Mouse (Mus musculus) heart, postnatal 0 days (tissue): ENCODE data around the gene Acrbp. TPM values are rescaled to one million over a fixed set of nuclear protein-coding genes. Genes with fewer than 3 reads are reported as not detected.
A peak's percentile ranks its signal among the peaks of the same experiment; 100 is the strongest.

ENCODE experiments used
- ATAC-seq: fragments of 200-750 bp; cut with Nextera tagmentation; 2 replicates; pipeline ENCODE4 v1.8.0; 2017; ENCODE audit warnings: low read depth, moderate number of reproducible peaks, moderate library complexity; ENCODE audit not compliant: insufficient read depth
- DNase-seq: peaks from one replicate; pipeline ENCODE4 v3.0.0-alpha.2; 2016; ENCODE audit warnings: low spot score
- H3K27ac ChIP-seq: fragments of 300-500 bp; sonication (generic); 2 replicates; pipeline ENCODE4 v1.5.1; 2014; ENCODE audit warnings: low read depth, mild to moderate bottlenecking
- H3K27me3 ChIP-seq: fragments of 300-500 bp; sonication (generic); 2 replicates; pipeline ENCODE4 v1.6.1; 2014; ENCODE audit warnings: low read length, mixed read lengths; ENCODE audit not compliant: control insufficient read depth, insufficient read depth
- H3K36me3 ChIP-seq: fragments of 300-500 bp; sonication (generic); replicated peaks from 2 replicates; pipeline ENCODE4 v1.6.1; 2014; ENCODE audit warnings: low read length, mixed read lengths; ENCODE audit not compliant: control insufficient read depth, insufficient read depth
- H3K4me1 ChIP-seq: fragments of 300-500 bp; sonication (generic); 2 replicates; pipeline ENCODE4 v1.6.1; 2014; ENCODE audit warnings: antibody characterized with exemption; ENCODE audit not compliant: control insufficient read depth, insufficient read depth
- H3K4me2 ChIP-seq: fragments of 300-500 bp; sonication (generic); 2 replicates; pipeline ENCODE4 v1.6.1; 2014; ENCODE audit warnings: low read depth, mild to moderate bottlenecking, low read length, moderate library complexity
- H3K4me3 ChIP-seq: fragments of 300-500 bp; sonication (generic); 2 replicates; pipeline ENCODE4 v1.5.1; 2014; ENCODE audit warnings: low read depth, low read length
- H3K9ac ChIP-seq: fragments of 300-500 bp; sonication (generic); replicated peaks from 2 replicates; pipeline ENCODE4 v1.6.1; 2014; ENCODE audit warnings: low read depth, low read length, mixed read lengths
- H3K9me3 ChIP-seq: fragments of 300-500 bp; sonication (generic); replicated peaks from 2 replicates; pipeline ENCODE4 v1.6.1; 2016; ENCODE audit warnings: low read length; ENCODE audit not compliant: control insufficient read depth
- CTCF ChIP-seq: IDR thresholded peaks from 2 replicates; pipeline ENCODE4 v1.5.1; 2016; ENCODE audit warnings: antibody characterized with exemption, control low read depth, low read depth
- EP300 ChIP-seq: IDR thresholded peaks from 2 replicates; pipeline ENCODE4 v1.6.1; 2016; ENCODE audit warnings: antibody characterized with exemption, low read depth
- WGBS: fragments of 180-500 bp; shearing (Covaris S2); extraction: QIAGEN DNeasy Blood & Tissue Kit; methylation state at CpG from one replicate; pipeline ENCODE4 v1.1.7; 2014; 5-methylcytosine and 5-hydroxymethylcytosine counted together
- polyA plus RNA-seq: library from polyadenylated mRNA; unstranded; fragments of >200 nt; fragmentation: Nextera tagmentation; extraction: Ambion mirVana; gene quantifications from 2 replicates; pipeline ENCODE4 v1.2.1, GENCODE M21; 2015
- total RNA-seq: library from RNA; depleted of rRNA; stranded (reverse); fragments of >200 nt; gene quantifications from 2 replicates; pipeline ENCODE4 v1.2.3, GENCODE M21; 2014; ENCODE audit warnings: low replicate concordance; rRNA removed

Gene Acrbp
- 2.6 and 6.0 TPM in 2 replicates for total RNA-seq
- polyA plus RNA-seq: 2.2 and 2.7 TPM in 2 replicates

- ATAC-seq (no peak), DNase-seq (no peak)
- Histone ChIP-seq H3K4me2 (no peak within 1 kb of the TSS), H3K36me3 (peaks cover 80% of the 10 kb centered on the region), H3K27ac (no peak within 1 kb of the TSS), H3K27me3 (no peaks in the 10 kb centered on the region), H3K9ac (no peak within 1 kb of the TSS), H3K9me3 (no peaks in the 10 kb centered on the region), H3K4me1 (no peaks in the 10 kb centered on the region), H3K4me3 (no peak within 1 kb of the TSS)
- TF ChIP-seq EP300: no peak
- no peak for TF ChIP-seq CTCF
- WGBS: 49% methylated on average over 20 of the region's 20 CpGs
These were observed at the start of gene Acrbp for GRCm38 (mm10) chr6:125049678-125050077. Gene Acrbp (plus strand): TSS chr6:125049689.

DNA sequence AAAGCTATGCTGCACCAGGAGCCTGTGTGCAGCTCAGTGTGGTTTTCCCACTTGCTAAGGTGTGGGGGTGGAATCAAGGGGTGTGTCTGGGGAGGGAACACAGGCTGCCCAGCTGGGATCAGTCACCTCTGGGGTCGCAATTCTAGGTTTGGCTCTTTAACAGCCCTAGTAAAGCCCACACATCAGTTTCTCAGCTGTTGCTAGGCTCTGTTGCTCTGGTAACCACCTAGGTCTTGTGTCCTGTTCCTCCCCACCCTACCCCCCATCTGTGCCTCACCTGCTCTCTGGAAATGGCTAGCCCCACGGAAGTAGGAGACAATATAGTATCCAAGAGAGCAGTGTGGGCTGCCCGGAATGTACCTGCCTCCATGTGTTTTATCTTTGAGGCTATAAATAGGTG lies 45.8 kb upstream of the Acrbp start:
- Histone ChIP-seq H3K4me2 (no peak overlapping the region), H3K9ac (no peak overlapping the region), H3K27ac (no peak overlapping the region), H3K36me3 (no peaks in the 10 kb centered on the region), H3K9me3 (no peaks in the 10 kb centered on the region), H3K27me3 (peaks cover 33% of the 10 kb centered on the region), H3K4me1 (peaks cover 17% of the 10 kb centered on the region), H3K4me3 (no peak overlapping the region)
- no peak for TF ChIP-seq CTCF
- TF ChIP-seq EP300: no peak
- ATAC-seq (no peak), DNase-seq (no peak)
- 14% methylated on average over 3 of the region's 3 CpGs for WGBS

GRCm38 (mm10) chr6:125005086-125005485 lies 44.4 kb upstream of the Acrbp start:
- DNase-seq (no peak), ATAC-seq (no peak)
- Histone ChIP-seq H3K4me3 (no peak overlapping the region), H3K27ac (no peak overlapping the region), H3K4me2 (no peak overlapping the region), H3K4me1 (peaks cover 20% of the 10 kb centered on the region), H3K27me3 (peaks cover 20% of the 10 kb centered on the region; the same call in 1 of the 2 replicates), H3K9me3 (no peaks in the 10 kb centered on the region), H3K9ac (no peak overlapping the region), H3K36me3 (no peaks in the 10 kb centered on the region)
- WGBS: 28% methylated on average over 3 of the region's 3 CpGs
- TF ChIP-seq CTCF (no peak), EP300 (no peak)

DNA sequence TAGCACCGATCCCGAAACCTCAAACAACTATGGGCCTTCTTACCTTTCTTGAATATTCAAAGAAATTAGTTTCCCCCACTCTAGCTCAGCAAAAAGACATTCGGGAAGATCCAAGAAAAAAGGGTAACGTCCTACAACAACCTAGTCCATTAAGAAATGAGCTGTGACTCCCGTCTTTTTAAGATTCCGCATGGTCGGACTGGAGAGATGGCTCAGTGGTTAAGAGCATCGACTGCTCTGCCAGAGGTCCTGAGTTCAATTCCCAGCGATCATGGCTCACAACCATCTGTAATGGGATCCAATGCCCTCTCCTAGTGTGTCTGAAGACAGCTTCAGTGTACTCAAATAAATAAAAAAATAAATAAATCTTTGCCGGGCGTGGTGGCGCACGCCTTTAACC lies 41.4 kb upstream of the Acrbp start:
- no peak for ATAC-seq
- WGBS: 39% methylated on average over 13 of the region's 13 CpGs
- DNase-seq: no peak

GRCm38 (mm10) chr6:125008586-125009128 lies 40.8 kb upstream of the Acrbp start:
- Histone ChIP-seq H3K9ac (peak overlapping the region; percentile 94), H3K9me3 (no peaks in the 10 kb centered on the region), H3K27ac (peak overlapping the region; percentile 99), H3K27me3 (no peaks in the 10 kb centered on the region), H3K4me1 (peaks cover 21% of the 10 kb centered on the region), H3K4me3 (peak overlapping the region; percentile 94), H3K36me3 (peaks cover 22% of the 10 kb centered on the region), H3K4me2 (peak overlapping the region; percentile 77)
- ATAC-seq (peak; percentile 96), DNase-seq (peak; percentile 98)
- whole genome bisulfite sequencing: under 1% methylated on average over 32 of the region's 34 CpGs
- TF ChIP-seq EP300: peak; percentile 81
- TF ChIP-seq CTCF: no peak

More for the DNA sequence above, 41.4 kb upstream of the Acrbp start:
- Histone ChIP-seq H3K27me3 (no peaks in the 10 kb centered on the region), H3K4me3 (peak overlapping the region; percentile 94), H3K27ac (peak overlapping the region; percentile 68), H3K9me3 (no peaks in the 10 kb centered on the region), H3K9ac (no peak overlapping the region), H3K4me1 (peaks cover 21% of the 10 kb centered on the region), H3K4me2 (peak overlapping the region; percentile 77), H3K36me3 (peaks cover 19% of the 10 kb centered on the region)
- TF ChIP-seq EP300: no peak
- TF ChIP-seq CTCF: no peak

- Histone ChIP-seq H3K36me3 (peaks cover 25% of the 10 kb centered on the region), H3K9me3 (no peaks in the 10 kb centered on the region), H3K27me3 (no peaks in the 10 kb centered on the region), H3K4me1 (peaks cover 21% of the 10 kb centered on the region), H3K4me3 (peak within 1 kb of the TSS; percentile 94), H3K27ac (peak within 1 kb of the TSS; percentile 99), H3K4me2 (peak within 1 kb of the TSS; percentile 77), H3K9ac (peak within 1 kb of the TSS; percentile 94)
- no peak for TF ChIP-seq CTCF
- WGBS: 0% methylated on average over 3 of the region's 3 CpGs
- ATAC-seq: no peak
- no peak for DNase-seq
These were observed 40.5 kb upstream of the Acrbp start, which contains the start of gene Zfp384 for GRCm38 (mm10) chr6:125009129-125009180. Gene Zfp384 (plus strand): TSS chr6:125009145.
